Mouse (Mus musculus): Measurements from ENCODE around the gene Fam214a. TPM values are rescaled to one million over a fixed set of nuclear protein-coding genes. Genes with fewer than 3 reads are reported as not detected.

The Fam214a gene
- total RNA-seq, 2 experiments from 2014 or later: 47.5 to 52.1 TPM

DNA sequence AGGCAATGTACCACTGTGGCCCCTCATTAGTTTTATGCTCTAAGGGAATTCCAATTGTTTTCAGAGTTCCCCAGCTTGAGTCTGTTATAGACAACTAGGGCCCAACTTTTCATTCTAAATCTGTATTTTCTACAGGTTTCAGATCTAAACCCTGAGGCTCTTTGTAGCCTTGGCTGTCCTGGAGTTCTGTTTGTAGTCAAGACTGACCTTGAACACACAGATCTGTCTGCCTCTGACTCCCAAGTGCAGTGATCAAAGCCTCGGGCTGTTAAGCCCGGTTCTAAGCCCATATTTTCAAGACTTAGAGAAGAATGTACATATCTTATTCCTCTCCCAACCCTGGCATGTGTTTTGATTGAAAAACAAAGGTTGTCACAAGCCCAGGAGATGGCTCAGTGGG lies 1.7 kb downstream of the Fam214a start:
- Histone ChIP-seq H3K4me3 (0 out of 2 replicates have a peak overlapping the region, but pooled peaks have one; percentile 98), H3K27ac (no peak overlapping the region)
- no peak for DNase-seq (ENCODE audit: low spot score in 2 of 2)
- no peak for TF ChIP-seq CTCF (conservative IDR thresholded peaks at IDR 0.05)

DNA sequence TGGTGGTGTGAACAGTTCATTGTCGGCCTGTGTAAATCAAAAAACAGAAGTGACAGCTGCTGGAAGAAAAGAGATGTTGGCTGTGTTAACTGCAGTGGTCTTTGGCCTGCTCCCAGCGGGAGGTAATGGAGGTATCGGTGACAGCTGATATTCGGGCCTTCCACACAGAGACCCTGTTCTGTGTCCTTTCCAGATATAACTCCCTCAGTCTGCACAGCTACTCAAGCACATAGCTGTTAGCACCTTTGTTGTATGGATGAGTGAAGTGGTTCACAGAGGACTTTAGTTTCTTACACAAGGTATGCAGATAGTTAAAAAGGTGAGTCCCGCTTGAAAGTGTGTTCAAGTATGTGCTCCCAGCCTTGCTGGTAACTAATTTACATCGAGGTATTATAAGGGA lies 7.9 kb downstream of the Fam214a start:
- DNase-seq (ENCODE audit: low spot score in 2 of 2): no peak
- no peak for TF ChIP-seq CTCF (conservative IDR thresholded peaks at IDR 0.05)
- Histone ChIP-seq H3K4me3 (no peak overlapping the region), H3K27ac (no peak overlapping the region)

DNA sequence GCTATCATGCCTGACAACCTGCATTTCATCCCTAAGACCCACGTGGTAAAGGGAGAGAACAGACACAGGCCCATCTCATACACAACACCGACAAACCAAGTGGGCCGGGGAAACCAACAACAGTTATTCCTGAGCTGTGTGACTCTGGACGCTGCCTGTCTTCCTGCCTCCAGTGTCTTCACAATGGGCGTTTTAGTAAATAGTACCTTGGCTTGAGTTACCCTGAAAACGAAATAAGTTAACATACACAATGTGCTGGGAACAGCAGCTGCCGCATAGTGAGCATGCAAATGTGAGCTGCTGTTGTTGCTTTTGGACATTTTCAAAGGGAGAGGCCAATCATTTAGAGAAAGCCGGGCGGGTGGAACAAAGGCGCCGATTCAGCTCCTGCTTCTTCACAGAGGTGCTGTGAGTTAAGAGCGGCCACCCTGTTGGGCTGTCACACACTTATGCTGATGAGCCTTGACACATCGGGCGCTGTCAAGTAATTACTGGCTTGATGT lies 8.4 kb downstream of the Fam214a start:
- DNase-seq (ENCODE audit: low spot score in 2 of 2): no peak
- no peak overlapping the region for H3K4me3 ChIP-seq
- TF ChIP-seq CTCF (conservative IDR thresholded peaks at IDR 0.05): no peak
- 0 out of 2 replicates have a peak overlapping the region, but pooled peaks have one; percentile 32 for H3K27ac ChIP-seq

DNA sequence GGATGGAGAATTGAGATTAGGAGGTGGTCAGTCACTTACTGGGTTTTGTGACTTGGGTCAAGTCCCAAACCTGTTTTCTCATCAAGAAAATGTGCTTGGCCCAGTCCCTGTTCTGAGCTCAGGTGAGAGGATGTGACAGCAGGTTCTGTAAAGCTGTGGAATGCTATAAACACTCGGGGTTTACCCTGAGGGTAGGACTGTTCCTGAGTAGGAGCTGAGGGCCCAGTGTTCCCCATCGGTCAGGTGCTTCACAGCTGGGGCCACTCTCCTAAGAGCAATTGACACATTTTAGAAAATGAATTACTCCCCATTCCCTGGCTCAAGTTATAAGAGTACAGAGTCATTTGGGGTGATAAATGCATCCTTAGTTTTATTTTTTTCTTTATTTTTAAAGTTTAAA lies 11.3 kb downstream of the Fam214a start:
- TF ChIP-seq CTCF (conservative IDR thresholded peaks at IDR 0.05): no peak
- no peak for DNase-seq (ENCODE audit: low spot score in 2 of 2)
- Histone ChIP-seq H3K27ac (no peak overlapping the region), H3K4me3 (no peak overlapping the region)

DNA sequence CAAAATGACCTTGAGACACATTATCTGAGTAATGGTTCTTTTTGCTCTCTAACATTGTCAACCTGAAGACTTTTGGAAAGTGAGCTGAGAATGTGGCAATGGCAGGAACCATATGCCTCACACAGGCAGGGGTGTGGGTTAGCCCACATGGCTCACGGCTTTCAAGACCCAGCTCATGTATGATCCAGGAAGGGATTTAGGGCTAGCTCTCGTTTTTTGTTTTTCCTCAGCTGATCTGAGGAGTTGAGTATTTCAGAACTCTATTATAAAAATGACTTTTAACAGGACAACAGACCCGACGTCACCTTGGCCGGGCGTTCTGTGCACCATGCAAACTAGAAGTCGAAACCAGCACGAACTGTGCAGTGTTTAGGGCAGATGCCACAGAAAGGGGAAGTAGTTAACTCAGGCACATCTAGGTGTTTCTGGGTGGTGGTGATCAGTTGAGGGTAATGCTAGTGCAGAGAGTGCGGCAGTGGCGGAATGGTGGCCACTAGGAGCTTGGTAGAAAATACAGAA lies 12.2 kb downstream of the Fam214a start:
- no peak overlapping the region for H3K27ac ChIP-seq
- no peak overlapping the region for H3K4me3 ChIP-seq
- no peak for TF ChIP-seq CTCF (conservative IDR thresholded peaks at IDR 0.05)

DNA sequence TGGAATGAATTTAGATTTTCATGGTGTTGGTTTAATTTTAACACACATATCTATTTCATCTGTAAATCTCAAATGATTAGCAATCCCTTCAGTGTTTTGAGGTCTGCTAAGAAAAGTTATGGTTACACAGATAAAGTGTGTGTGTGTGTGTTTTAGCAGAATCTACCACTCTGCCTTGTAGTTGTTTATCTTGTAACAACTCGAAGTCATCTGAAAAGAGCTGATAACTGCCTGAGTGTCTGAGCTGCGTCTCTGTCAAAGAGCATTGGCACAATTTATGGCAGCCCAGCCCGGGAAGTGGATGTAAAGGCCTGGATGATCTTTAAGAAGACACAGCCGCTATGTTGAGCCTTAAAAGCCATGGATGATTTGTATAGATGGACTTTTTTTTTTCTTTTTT lies 13.5 kb downstream of the Fam214a start:
- no peak for TF ChIP-seq CTCF (conservative IDR thresholded peaks at IDR 0.05)
- no peak overlapping the region for H3K4me3 ChIP-seq
- no peak for DNase-seq (ENCODE audit: low spot score in 2 of 2)
- H3K27ac ChIP-seq: no peak overlapping the region

More for the DNA sequence above, 12.2 kb downstream of the Fam214a start:
- no peak for DNase-seq (ENCODE audit: low spot score in 2 of 2)

DNA sequence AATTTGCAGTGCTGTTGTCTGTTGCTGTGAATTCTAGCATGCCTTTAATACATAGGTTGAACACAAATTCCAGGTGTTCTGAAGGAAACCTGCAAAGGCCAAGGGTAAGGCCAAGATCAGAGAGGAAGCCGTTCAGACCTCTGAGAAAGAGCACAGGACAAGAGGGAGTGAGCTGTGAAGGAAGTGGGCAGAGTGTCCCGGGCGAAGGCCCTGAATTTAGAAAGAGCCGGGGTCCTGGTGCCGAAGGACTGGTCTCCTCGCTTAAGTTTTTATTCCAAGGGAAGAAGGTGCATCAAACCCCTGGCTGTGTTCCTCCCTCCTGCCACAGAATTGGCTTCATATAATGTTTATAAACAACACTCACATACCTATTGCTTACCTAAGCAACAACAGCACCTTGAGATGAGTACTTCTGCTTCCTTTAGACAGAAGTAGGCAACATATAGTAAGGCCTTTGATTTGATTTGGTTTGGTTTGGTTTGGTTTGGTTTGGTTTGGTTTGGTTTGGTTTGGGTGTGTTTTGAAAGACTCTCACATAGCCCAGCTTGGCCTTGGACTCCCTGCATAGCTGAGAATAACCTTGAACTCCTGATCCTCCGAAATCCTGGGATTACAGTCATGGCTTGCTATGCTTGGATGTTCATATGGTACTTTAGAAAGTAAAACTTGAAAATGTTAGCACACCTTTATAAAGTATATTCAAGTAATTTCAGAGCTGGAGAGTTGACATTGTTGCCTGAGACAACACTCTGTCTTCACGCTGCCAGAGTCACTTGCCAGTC lies 16.2 kb downstream of the Fam214a start:
- DNase-seq (ENCODE audit: low spot score in 2 of 2): no peak
- H3K27ac ChIP-seq: peak overlapping the region; percentile 39; the same call in 1 of the 2 replicates
- H3K4me3 ChIP-seq: no peak overlapping the region
- no peak for TF ChIP-seq CTCF (conservative IDR thresholded peaks at IDR 0.05)

DNA sequence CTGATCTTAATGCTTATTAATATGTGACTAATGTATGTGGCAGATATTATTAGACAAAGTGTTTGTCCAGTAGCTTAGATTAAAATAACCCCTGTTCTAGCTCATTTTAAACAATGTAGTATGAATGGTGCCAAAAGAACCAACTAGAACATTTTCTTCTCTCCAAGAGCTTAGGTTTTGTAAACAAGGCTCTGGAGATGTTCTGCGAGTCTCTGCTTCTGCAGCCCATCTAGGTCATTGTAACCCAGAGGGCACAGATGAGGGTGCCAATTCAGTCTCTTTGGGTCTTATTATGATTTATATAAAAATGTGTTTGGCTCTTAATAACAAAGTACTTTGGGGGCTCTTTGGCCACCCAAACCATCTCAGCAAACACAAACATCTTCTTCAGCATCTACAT lies 17.9 kb downstream of the Fam214a start:
- DNase-seq (ENCODE audit: low spot score in 2 of 2): no peak

DNA sequence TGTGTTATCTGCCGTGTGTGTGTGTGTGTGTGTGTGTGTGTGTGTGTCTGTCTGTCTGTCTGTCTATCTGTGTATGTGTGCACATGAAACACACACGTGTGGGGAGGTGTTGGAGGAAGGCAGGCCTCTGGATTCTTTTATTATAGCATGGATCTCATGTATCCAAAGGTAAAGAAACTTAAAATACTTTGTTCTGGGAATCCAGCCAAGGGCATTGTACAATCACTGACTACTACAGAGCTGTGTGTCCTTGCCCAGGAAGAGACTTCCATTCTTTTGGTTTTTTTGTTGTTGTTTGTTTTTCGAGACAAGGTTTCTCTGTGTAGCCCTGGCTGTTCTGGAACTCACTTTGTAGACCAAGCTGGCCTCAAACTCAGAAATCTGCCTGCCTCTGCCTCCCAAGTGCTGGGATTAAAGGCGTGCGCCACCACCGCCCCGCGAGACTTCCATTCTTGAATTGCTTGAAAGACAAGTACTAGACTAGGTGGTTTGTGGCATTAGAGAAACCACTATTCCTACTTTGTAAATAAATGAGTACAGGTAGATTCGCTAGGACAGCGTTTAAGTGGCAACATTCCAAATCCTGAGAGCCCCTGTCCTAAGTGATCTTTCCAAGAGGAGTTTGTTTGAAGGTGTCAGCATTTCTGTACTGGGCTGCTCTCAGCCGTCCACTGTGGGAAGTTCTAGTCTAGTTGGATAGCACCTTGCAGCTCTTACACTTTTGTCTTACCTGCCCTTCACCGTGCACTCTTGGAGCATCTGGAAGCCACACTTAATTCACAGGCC lies 18.7 kb downstream of the Fam214a start:
- Histone ChIP-seq H3K4me3 (no peak overlapping the region), H3K27ac (no peak overlapping the region; the same call in 1 of the 2 replicates)
- no peak for DNase-seq (ENCODE audit: low spot score in 2 of 2)
- no peak for TF ChIP-seq CTCF (conservative IDR thresholded peaks at IDR 0.05)

More for the DNA sequence above, 17.9 kb downstream of the Fam214a start:
- Histone ChIP-seq H3K4me3 (no peak overlapping the region), H3K27ac (peak overlapping the region; percentile 39)
- TF ChIP-seq CTCF (conservative IDR thresholded peaks at IDR 0.05): no peak

DNA sequence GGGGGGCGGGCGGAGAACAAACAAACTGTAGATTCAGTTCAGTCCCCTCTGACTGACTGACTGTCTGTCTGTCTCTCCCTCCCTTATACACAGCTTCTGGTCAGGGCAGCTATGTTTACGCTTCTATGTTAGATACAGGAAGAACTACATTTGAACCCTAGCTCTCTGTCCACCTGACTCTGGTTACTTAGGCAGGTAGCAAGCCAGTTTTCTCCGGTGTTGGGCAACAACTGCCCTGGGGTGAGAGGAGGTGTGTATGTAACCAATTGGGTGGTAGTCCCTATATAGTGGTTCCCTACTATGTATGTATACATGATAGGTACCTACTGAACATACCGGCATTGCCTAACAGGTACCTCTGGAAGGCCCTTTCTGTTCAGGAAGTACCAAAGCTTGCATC lies 20.1 kb downstream of the Fam214a start:
- TF ChIP-seq CTCF (conservative IDR thresholded peaks at IDR 0.05): no peak
- no peak for DNase-seq (ENCODE audit: low spot score in 2 of 2)
- Histone ChIP-seq H3K4me3 (no peak overlapping the region), H3K27ac (no peak overlapping the region)

DNA sequence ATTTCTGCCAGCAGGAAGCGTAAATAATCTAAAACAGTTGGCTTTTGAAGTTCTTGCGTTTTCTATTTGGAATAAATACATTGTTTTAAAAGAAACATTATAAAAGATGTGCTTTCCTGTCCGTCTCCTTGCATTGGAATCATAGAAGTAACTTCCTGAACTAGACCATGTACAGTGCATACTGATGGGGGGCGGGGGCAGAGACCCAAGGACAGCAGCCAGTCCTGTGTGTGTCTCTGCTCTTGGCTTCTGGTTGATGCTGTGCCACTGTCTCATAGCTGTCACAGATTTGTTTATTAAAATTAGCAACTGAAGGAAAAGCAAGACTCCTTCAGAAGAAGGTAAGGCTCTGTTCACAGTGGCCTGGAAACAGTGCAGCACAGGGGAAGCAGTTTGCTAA lies 20.5 kb downstream of the Fam214a start:
- no peak for DNase-seq (ENCODE audit: low spot score in 2 of 2)
- TF ChIP-seq CTCF (conservative IDR thresholded peaks at IDR 0.05): no peak
- H3K27ac ChIP-seq: peak overlapping the region; percentile 99; the same call in 1 of the 2 replicates
- H3K4me3 ChIP-seq: no peak overlapping the region

DNA sequence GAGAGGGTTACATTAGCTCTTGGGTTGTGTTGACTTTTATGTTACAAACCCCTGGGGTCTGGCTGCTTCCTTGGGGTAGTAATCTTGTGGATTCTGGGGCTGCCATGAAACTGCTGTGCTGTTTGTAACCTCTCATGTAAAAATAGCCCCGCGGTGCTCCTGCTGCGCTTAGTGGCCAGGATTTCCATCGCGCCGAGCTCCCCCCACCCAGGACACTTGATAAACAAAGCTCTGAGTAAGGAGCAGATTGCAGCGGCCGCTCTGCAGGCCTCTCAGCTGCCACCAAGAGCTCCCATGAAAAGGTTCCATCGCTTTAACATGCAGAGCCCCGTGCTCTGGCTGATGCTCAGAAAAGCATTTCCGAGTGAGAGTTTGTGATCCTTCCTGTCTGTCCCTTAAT lies 22.1 kb downstream of the Fam214a start:
- DNase-seq (ENCODE audit: low spot score in 2 of 2): no peak
- peak overlapping the region; percentile 65; the same call in 1 of the 2 replicates for H3K4me3 ChIP-seq

DNA sequence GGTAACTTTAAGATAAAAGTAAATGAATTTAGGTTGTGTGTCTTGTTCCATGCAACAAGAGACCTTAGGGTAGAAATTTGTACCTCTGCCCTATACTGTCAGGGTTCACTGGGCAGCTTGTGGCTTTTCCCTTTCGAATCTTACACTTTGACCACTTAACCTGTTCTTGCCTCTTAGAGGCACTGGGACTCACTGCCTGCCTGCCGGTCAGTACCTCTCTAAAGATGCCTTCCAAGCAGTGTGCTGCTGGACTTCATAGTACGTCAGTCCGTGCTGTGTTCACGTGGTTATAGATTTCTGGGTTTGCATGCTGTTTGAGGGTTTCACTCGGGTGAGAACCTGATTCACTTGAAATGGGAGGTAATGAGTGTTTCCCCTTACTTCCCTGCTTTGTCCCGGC lies 22.7 kb downstream of the Fam214a start:
- Histone ChIP-seq H3K4me3 (peak overlapping the region; percentile 65), H3K27ac (peak overlapping the region; percentile 99)
- TF ChIP-seq CTCF (conservative IDR thresholded peaks at IDR 0.05): no peak
- no peak for DNase-seq (ENCODE audit: low spot score in 2 of 2)

More for the DNA sequence above, 22.1 kb downstream of the Fam214a start:
- peak overlapping the region; percentile 99 for H3K27ac ChIP-seq
- TF ChIP-seq CTCF (conservative IDR thresholded peaks at IDR 0.05): no peak
